Mouse (Mus musculus) sigmoid colon, adult 10 weeks (tissue): ENCODE measurements around the gene Prss41. TPM values are rescaled to one million over a fixed set of nuclear protein-coding genes. Genes with fewer than 3 reads are reported as not detected.

Experiments used
- polyA plus RNA-seq: library from polyadenylated mRNA; stranded (reverse); fragments of 350-450 nt; fragmentation: Illumina TruSeq; extraction: RNeasy Lipid Tissue Mini Kit (QIAGEN cat#74804); gene quantifications from one replicate; pipeline ENCODE4 v1.2.3, GENCODE M21; 2014; ENCODE audit warnings: low read depth, low replicate concordance

Gene Prss41
- 1.9 TPM for polyA plus RNA-seq

DNA sequence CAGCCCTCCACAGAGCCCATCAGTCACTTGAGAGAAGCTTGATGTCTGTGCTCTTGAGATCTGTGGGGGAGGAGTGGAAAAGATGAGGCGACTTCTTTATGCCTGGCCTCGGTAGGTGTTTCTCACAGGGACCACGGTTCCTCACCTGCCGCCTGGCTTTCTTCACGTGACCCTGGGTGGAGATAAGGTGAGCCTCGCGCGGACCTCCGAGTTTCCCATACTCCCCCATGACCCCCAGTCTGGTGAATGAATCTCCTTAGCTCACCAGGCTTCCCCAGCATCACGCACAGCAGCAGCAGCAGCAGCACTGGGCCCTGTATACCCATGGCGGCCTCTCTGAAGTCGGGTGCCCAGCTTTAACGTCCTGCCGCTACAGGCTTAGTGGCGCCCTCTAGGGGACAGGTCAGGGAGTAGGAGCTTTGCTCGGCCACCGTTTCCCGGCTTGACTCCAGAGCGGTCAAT is at the start of gene Prss41, which contains the start of gene Prss32:
Prss41 (minus strand) TSS at position 361 of the 462 bp plus-strand sequence.
Prss32 (plus strand) TSS at position 44 of the 462 bp plus-strand sequence.

GRCm38 (mm10) chr17:23880576-23880975 is 36.6 kb upstream of the Prss41 start, which contains the start of the genes Dcpp1 and Dcpp2:
TSS of gene Dcpp1 (plus strand) at chr17:23880876.
TSS of gene Dcpp2 (plus strand) at chr17:23880880.

GRCm38 (mm10) chr17:23867756-23868155 is 23.8 kb upstream of the Prss41 start, which contains the start of gene Prss21:
TSS of gene Prss21 (plus strand) at chr17:23868056.

DNA sequence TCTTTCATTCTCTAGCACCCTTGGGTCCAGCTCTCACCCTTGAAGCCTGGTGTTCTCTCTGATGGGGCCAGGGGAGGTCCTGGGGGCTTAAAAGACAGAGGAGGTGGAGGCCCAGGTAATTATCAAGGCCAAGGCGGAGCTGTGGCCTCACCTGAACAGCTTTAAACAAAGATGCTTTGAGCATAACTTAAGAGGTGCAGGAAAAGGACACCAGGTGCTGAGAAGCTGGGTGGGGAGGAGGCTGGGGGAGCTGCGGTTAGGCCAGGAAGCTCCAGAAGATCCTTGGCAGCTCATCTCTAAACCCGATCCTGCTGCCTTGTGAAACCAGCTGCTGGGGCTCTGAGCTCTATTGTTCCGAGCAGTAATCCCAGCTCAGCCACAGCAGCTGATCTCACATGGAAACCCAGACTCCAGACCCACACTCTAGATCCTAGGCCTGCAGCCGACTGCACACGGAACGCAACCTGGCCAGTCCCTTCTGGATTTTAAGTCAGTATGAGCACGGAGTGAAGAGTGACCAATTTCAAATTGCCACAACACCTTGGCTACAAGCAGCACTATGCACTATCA is 7.9 kb downstream of the Prss41 start, which contains the start of gene Prss33:
Prss33 (minus strand) TSS at position 51 of the 570 bp plus-strand sequence.

DNA sequence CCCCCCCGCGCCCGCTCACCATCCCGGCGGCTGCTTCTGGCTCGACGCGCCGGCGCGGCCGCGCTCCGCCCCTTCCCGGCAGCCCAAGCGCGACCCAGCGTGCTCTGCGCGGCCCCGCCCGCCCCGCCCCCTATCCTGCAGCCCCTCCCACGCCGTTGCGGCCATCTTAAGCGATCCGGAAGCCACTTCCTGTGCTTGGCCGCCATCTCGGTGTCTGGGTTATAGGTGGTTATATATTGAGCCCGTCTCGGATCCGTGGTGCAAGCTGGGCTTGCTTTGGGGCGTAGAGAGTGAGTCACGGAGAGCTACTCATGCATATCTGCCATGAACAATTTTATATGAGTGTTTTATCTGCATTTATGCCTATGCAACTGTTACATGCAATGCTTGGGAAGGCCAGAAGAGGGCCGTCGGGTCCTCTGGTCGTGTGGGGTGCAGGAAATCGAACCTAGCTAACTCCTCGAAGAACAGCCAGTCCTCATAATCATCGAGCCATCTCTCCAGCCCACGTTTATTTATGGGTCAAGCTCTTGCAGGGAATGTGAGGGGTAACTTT is 14.8 kb downstream of the Prss41 start, which contains the start of gene Elob:
Elob (minus strand) TSS at position 73 of the 556 bp plus-strand sequence.

GRCm38 (mm10) chr17:23790269-23791078 is 53.5 kb downstream of the Prss41 start, which contains the start of gene Srrm2:
TSS of gene Srrm2 (plus strand) at chr17:23790532.

Other genes starting within 250 kb of the Prss41 start
- not detected for gene Zfp13, start 244.7 kb downstream of the Prss41 start, polyA plus RNA-seq
- gene Zscan10, start 243.3 kb downstream of the Prss41 start, polyA plus RNA-seq = not detected
- gene Mmp25, start 198.9 kb downstream of the Prss41 start, polyA plus RNA-seq = 0.13 TPM
- gene Bicdl2, start 183.7 kb downstream of the Prss41 start, polyA plus RNA-seq = 1.8 TPM
- gene Hcfc1r1, start 170.6 kb downstream of the Prss41 start, polyA plus RNA-seq = 7.9 TPM
- gene Thoc6, start 170.3 kb downstream of the Prss41 start, polyA plus RNA-seq = 1.4 TPM
- 0.88 TPM for gene Tnfrsf12a, start 166.7 kb downstream of the Prss41 start, polyA plus RNA-seq
- gene Cldn6, start 164.9 kb downstream of the Prss41 start, polyA plus RNA-seq = not detected
- not detected for gene Cldn9, start 160.1 kb downstream of the Prss41 start, polyA plus RNA-seq
- not detected for gene 1520401A03Rik, start 121.4 kb downstream of the Prss41 start, polyA plus RNA-seq
- gene Pkmyt1, start 117.8 kb downstream of the Prss41 start, polyA plus RNA-seq = 2.1 TPM
- gene Paqr4, start 103.3 kb downstream of the Prss41 start, polyA plus RNA-seq = 20.3 TPM
- 0.41 TPM for gene Kremen2, start 98.3 kb downstream of the Prss41 start, polyA plus RNA-seq
- gene Flywch1, start 72.6 kb downstream of the Prss41 start, polyA plus RNA-seq = 1.2 TPM
- gene Flywch2, start 58.1 kb downstream of the Prss41 start, polyA plus RNA-seq = 1.5 TPM
- 275 TPM for gene Srrm2, start 53.6 kb downstream of the Prss41 start, polyA plus RNA-seq
- gene Elob, start 15.0 kb downstream of the Prss41 start, polyA plus RNA-seq = 15.1 TPM
- not detected for gene Prss33, start 8.1 kb downstream of the Prss41 start, polyA plus RNA-seq
- gene Prss32, start 317 bp downstream of the Prss41 start, polyA plus RNA-seq = 115 TPM
- gene Prss21, start 23.9 kb upstream of the Prss41 start, polyA plus RNA-seq = not detected
- not detected for gene Dcpp1, start 36.7 kb upstream of the Prss41 start, polyA plus RNA-seq
- not detected for gene Dcpp2, start 36.7 kb upstream of the Prss41 start, polyA plus RNA-seq
- gene Dcpp3, start 73.3 kb upstream of the Prss41 start, polyA plus RNA-seq = not detected
- gene Sbp, start 97.5 kb upstream of the Prss41 start, polyA plus RNA-seq = not detected
- not detected for gene Sbpl, start 111.1 kb upstream of the Prss41 start, polyA plus RNA-seq
- gene Prss30, start 136.4 kb upstream of the Prss41 start, polyA plus RNA-seq = 32.7 TPM
- gene Prss22, start 153.9 kb upstream of the Prss41 start, polyA plus RNA-seq = not detected
- not detected for gene Prss27, start 194.0 kb upstream of the Prss41 start, polyA plus RNA-seq
- gene Kctd5, start 229.3 kb upstream of the Prss41 start, polyA plus RNA-seq = 96.7 TPM